Mouse (Mus musculus): ENCODE measurements at regions not wholly inside any gene's neighbourhood (a gene's known extent, or its start where the extent isn't known, plus 50 kb on each side); places are given as distances from the start of the nearest gene placed in this dataset.

DNA sequence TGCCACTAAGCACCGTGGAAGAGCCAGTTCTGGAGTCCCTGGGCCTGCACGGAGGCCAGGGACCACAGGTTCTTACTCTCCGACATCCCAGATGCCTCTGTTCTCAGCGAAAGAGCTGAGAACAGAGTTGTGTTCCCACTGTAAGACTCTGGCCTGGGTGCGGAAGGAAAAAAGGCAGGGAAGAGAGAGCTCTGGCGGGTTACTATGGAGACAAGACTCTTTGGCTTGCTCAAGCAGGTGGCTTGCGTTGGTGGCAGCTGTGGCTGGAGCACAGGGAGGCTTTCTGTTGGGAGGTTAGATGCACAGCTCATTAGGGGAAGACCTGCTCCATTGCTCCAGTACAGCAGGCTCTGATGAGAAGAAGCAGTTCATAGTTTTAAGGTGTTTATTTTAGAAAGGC is 618.3 kb downstream of the Gm6685 start:
- H3K9ac ChIP-seq (replicated peaks; ENCODE audit: low read depth, low read length), result no peak overlapping the region
- no peak overlapping the region for H3K27ac ChIP-seq (ENCODE audit: low read depth)
- no peak overlapping the region for H3K4me2 ChIP-seq (ENCODE audit: low read depth, low read length)
- H3K4me3 ChIP-seq (ENCODE audit: low read depth, low read length), result no peak overlapping the region
- H3K27me3 ChIP-seq (ENCODE audit: control insufficient read depth, insufficient read depth, low read length), result no peaks in the 10 kb centered on the region
- no peak for TF ChIP-seq CTCF (IDR thresholded peaks at IDR 0.05; ENCODE audit: low read depth)
- no peak for TF ChIP-seq EP300 (IDR thresholded peaks at IDR 0.05; ENCODE audit: low read depth)
- DNase-seq (ENCODE audit: low spot score) (no peak), ATAC-seq (ENCODE audit: insufficient read depth, low read depth) (no peak)
- H3K4me1 ChIP-seq (ENCODE audit: control insufficient read depth, insufficient read depth), result no peaks in the 10 kb centered on the region
- H3K9me3 ChIP-seq (replicated peaks; ENCODE audit: control insufficient read depth, low read length), result no peaks in the 10 kb centered on the region; the same call in 1 of the 2 replicates
- 51% methylated on average over 7 of the region's 7 CpGs for WGBS
- H3K36me3 ChIP-seq (replicated peaks; ENCODE audit: control insufficient read depth, insufficient read depth, low read length), result no peaks in the 10 kb centered on the region

DNA sequence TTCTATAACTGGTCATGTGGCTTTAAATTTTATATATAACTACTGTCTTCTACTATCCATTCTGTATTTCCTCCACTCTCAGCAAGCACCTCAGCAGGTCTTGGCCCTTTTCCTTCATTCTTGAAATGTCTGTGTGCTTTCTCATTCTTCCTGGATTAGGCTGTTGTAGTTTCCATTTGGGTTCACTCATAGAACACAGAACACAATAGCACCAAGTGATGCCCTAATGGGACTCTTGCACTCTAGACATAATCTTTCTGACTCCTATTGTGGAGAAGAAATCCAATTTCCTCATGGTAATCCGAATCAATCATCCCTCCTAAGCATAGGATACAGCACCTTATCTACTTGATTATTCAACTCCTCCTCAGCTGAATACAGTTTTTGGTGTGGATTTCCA is 667.2 kb downstream of the Gm6685 start:
- ATAC-seq (ENCODE audit: insufficient read depth, low read depth), result no peak
- no peaks in the 10 kb centered on the region for H3K4me1 ChIP-seq (ENCODE audit: control insufficient read depth, insufficient read depth)
- TF ChIP-seq CTCF (IDR thresholded peaks at IDR 0.05; ENCODE audit: low read depth), result no peak
- no peak for TF ChIP-seq EP300 (IDR thresholded peaks at IDR 0.05; ENCODE audit: low read depth)

More for the DNA sequence above, 667.2 kb downstream of the Gm6685 start:
- DNase-seq (ENCODE audit: low spot score), result no peak
- no peaks in the 10 kb centered on the region for H3K27me3 ChIP-seq (ENCODE audit: control insufficient read depth, insufficient read depth, low read length)
- H3K4me2 ChIP-seq (ENCODE audit: low read depth, low read length), result no peak overlapping the region
- H3K36me3 ChIP-seq (replicated peaks; ENCODE audit: control insufficient read depth, insufficient read depth, low read length), result no peaks in the 10 kb centered on the region
- H3K9ac ChIP-seq (replicated peaks; ENCODE audit: low read depth, low read length), result no peak overlapping the region
- H3K27ac ChIP-seq (ENCODE audit: low read depth), result no peak overlapping the region
- H3K4me3 ChIP-seq (ENCODE audit: low read depth, low read length), result no peak overlapping the region
- H3K9me3 ChIP-seq (replicated peaks; ENCODE audit: control insufficient read depth, low read length), result no peaks in the 10 kb centered on the region
- WGBS, result 21% methylated on average over 1 of the region's 1 CpGs

All from heart, postnatal 0 days (tissue).